Mouse (Mus musculus): ENCODE results near the gene Gm48551. TPM values are rescaled to one million over a fixed set of nuclear protein-coding genes. Genes with fewer than 3 reads are reported as not detected.

Gm48551 gene
- polyA plus RNA-seq, 1 experiment from 2014 or later: 1.1 TPM

DNA sequence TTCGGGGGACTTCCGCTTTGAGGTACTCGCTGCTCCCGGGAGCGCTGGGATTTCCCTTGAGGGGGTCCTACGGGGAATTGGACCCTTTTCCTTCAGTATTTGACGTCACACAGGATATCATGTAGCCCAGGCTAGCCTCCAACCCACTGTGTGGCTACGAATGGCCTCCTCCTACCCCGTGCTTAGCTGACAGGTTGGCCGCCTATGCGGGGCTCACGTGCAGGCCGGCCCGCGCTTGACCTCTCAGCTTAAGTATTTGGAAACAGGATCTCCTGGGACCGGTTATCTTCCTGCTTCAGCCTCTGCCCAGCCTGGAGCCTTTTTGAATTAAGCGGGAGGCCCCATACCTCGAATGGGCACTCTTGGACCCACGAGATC is 328 bp downstream of the Gm48551 start:
- Histone ChIP-seq H3K4me1 (replicated peaks; ENCODE audit: control insufficient read depth, insufficient read depth) (peaks cover 10% of the 10 kb centered on the region; the same call in 1 of the 2 replicates), H3K36me3 (ENCODE audit: control insufficient read depth, insufficient read depth, low read length) (peaks cover 15% of the 10 kb centered on the region; the same call in 1 of the 2 replicates), H3K27ac (replicated peaks) (peak overlapping the region; percentile 95), H3K4me2 (replicated peaks; ENCODE audit: low read depth) (peak overlapping the region; percentile 89), H3K4me3 (ENCODE audit: low read depth, low read length) (peak overlapping the region; percentile 86), H3K9me3 (ENCODE audit: control insufficient read depth, low read length) (no peaks in the 10 kb centered on the region), H3K27me3 (ENCODE audit: control insufficient read depth, insufficient read depth, low read length) (no peaks in the 10 kb centered on the region), H3K9ac (ENCODE audit: low read length) (peak overlapping the region; percentile 92)
- TF ChIP-seq CTCF (IDR thresholded peaks at IDR 0.05; ENCODE audit: low read depth) (no peak), EP300 (optimal IDR thresholded peaks at IDR 0.05) (no peak)
- WGBS: 0% methylated on average over 19 of the region's 19 CpGs
- ATAC-seq (ENCODE audit: low FRiP score, low TSS enrichment) (peak; percentile 25), DNase-seq (ENCODE audit: low spot score) (peak; percentile 55)

DNA sequence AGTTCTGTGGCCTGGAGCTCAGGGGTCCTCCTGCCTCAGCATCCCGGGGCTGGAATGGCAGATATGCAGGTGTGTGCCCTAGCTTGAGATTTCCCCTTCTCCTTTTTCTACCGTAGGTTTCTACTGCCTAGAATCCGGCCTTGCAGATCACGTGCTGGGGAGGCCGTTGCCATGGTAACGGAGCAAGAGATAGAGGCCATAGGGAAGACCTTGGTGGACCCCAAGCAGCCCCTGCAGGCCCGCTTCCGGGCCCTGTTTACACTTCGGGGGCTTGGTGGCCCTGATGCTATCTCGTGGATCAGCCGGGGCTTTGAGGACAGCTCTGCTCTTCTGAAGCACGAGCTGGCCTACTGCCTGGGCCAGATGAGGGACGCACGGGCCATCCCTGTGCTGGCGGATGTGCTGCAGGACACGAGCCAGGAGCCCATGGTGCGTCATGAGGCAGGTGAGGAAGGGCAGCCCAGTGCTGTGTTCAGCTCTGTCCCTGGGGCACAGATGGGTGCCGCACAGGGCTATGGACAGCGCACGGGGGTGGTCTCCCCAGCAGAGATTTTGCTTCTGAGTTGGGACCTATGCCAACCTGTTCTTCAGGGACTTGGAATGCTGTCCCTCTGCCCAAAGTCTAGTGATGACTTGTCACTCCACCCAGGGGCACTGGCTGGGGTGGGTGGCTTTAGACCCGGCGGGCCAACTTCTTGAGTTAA is 1.5 kb downstream of the Gm48551 start:
- no peak for TF ChIP-seq EP300 (optimal IDR thresholded peaks at IDR 0.05)
- no peak for TF ChIP-seq CTCF (IDR thresholded peaks at IDR 0.05; ENCODE audit: low read depth)
- H3K27me3 ChIP-seq (ENCODE audit: control insufficient read depth, insufficient read depth, low read length): no peaks in the 10 kb centered on the region
- ATAC-seq (ENCODE audit: low FRiP score, low TSS enrichment) (no peak), DNase-seq (ENCODE audit: low spot score) (no peak)
- H3K9ac ChIP-seq (ENCODE audit: low read length): 0 out of 2 replicates have a peak overlapping the region, but pooled peaks have one; percentile 8
- H3K9me3 ChIP-seq (ENCODE audit: control insufficient read depth, low read length): no peaks in the 10 kb centered on the region
- H3K4me1 ChIP-seq (replicated peaks; ENCODE audit: control insufficient read depth, insufficient read depth): peaks cover 11% of the 10 kb centered on the region; the same call in 1 of the 2 replicates
- whole genome bisulfite sequencing: 74% methylated on average over 22 of the region's 22 CpGs
- no peak overlapping the region; the same call in 1 of the 2 replicates for H3K4me3 ChIP-seq (ENCODE audit: low read depth, low read length)
- peaks cover 15% of the 10 kb centered on the region; the same call in 1 of the 2 replicates for H3K36me3 ChIP-seq (ENCODE audit: control insufficient read depth, insufficient read depth, low read length)
- no peak overlapping the region for H3K27ac ChIP-seq (replicated peaks)
- no peak overlapping the region for H3K4me2 ChIP-seq (replicated peaks; ENCODE audit: low read depth)

DNA sequence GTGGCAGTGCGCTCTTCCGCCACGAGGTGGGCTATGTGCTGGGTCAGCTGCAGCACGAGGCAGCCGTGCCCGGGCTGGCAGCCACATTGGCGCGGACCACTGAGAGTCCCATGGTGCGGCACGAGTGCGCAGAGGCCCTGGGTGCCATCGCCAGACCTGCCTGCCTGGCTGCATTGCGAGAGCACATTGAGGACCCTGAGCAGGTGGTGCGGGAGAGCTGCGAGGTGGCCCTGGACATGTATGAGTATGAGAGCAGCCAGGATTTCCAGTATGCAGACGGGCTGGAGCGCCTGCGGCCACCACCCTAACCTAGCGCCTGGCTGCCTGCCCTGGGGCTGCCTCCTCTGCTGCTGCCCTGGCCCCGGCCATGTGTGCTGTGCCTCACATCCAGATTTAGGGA is 3.5 kb downstream of the Gm48551 start:
- H3K9ac ChIP-seq (ENCODE audit: low read length): no peak overlapping the region
- H3K4me1 ChIP-seq (replicated peaks; ENCODE audit: control insufficient read depth, insufficient read depth): peaks cover 11% of the 10 kb centered on the region; the same call in 1 of the 2 replicates
- H3K4me2 ChIP-seq (replicated peaks; ENCODE audit: low read depth): no peak overlapping the region
- no peak for DNase-seq (ENCODE audit: low spot score)
- ATAC-seq (ENCODE audit: low FRiP score, low TSS enrichment): no peak
- peaks cover 15% of the 10 kb centered on the region; the same call in 1 of the 2 replicates for H3K36me3 ChIP-seq (ENCODE audit: control insufficient read depth, insufficient read depth, low read length)
- WGBS: 94% methylated on average over 20 of the region's 20 CpGs
- no peak overlapping the region for H3K27ac ChIP-seq (replicated peaks)
- no peak overlapping the region for H3K4me3 ChIP-seq (ENCODE audit: low read depth, low read length)
- no peak for TF ChIP-seq CTCF (IDR thresholded peaks at IDR 0.05; ENCODE audit: low read depth)
- no peak for TF ChIP-seq EP300 (optimal IDR thresholded peaks at IDR 0.05)
- no peaks in the 10 kb centered on the region for H3K27me3 ChIP-seq (ENCODE audit: control insufficient read depth, insufficient read depth, low read length)
- no peaks in the 10 kb centered on the region for H3K9me3 ChIP-seq (ENCODE audit: control insufficient read depth, low read length)

DNA sequence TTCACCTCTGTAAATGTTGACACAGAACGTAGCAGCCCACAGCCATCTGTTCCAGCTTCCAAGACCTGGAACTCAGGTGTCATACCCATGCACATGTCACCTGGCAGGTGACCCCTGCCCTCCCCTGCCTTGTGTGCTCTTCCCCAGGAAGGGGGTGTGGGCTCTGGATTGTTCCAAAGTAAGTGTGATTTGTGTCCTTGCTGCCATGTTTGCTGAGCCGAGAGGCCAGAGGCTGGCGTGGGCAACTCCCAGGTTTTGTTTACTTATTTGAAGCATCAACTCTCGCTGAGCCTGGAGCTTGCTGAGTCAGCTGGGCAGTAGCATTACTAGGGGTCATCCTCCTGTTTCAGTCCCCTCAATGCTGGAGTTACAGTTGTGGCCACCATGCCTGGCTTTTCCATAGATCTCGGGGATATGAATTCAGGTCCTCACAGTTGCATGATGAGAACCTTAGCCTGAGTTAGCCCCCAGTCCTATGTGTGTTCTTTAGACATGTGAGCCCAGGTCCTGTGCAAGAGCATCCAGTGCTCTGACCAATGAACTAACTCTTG is 4.3 kb downstream of the Gm48551 start, which contains the start of gene Gm48552:
TSS of gene Gm48552 (plus strand) at position 501 of the 551 bp plus-strand sequence.
- Histone ChIP-seq H3K27ac (replicated peaks) (peak within 1 kb of the TSS; percentile 24; the same call in 1 of the 2 replicates), H3K4me1 (replicated peaks; ENCODE audit: control insufficient read depth, insufficient read depth) (peaks cover 12% of the 10 kb centered on the region), H3K36me3 (ENCODE audit: control insufficient read depth, insufficient read depth, low read length) (peaks cover 15% of the 10 kb centered on the region; the same call in 1 of the 2 replicates), H3K4me2 (replicated peaks; ENCODE audit: low read depth) (no peak within 1 kb of the TSS), H3K27me3 (ENCODE audit: control insufficient read depth, insufficient read depth, low read length) (no peaks in the 10 kb centered on the region), H3K9me3 (ENCODE audit: control insufficient read depth, low read length) (no peaks in the 10 kb centered on the region), H3K4me3 (ENCODE audit: low read depth, low read length) (no peak within 1 kb of the TSS), H3K9ac (ENCODE audit: low read length) (peak within 1 kb of the TSS; percentile 31; the same call in 1 of the 2 replicates)
- TF ChIP-seq EP300 (optimal IDR thresholded peaks at IDR 0.05) (no peak), CTCF (IDR thresholded peaks at IDR 0.05; ENCODE audit: low read depth) (no peak)
- DNase-seq (ENCODE audit: low spot score) (peak; percentile 70), ATAC-seq (ENCODE audit: low FRiP score, low TSS enrichment) (peak; percentile 5; the same call in 1 of the 2 replicates)
- WGBS: 52% methylated on average over 5 of the region's 5 CpGs

DNA sequence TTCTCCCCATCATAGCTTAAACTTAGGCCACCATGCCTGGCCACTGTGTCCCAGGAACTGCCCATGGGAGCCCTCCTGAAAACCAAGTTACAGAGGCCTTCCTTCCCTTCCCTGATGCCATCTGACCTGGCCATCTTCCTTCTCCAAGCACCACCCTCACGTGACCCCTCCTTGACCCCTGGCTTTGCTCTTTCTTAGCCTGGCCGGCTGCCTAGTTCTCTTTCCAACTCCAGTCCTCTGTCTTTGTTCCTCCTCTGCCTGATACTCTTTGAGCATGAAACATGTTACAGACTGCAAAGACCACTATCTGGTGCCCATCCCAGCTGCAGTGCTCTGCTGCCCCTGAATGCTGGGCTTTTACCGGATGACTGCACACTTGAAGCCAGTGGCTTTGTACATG is 5.1 kb downstream of the Gm48551 start:
- WGBS: 42% methylated on average over 3 of the region's 3 CpGs
- Histone ChIP-seq H3K36me3 (ENCODE audit: control insufficient read depth, insufficient read depth, low read length) (peaks cover 15% of the 10 kb centered on the region; the same call in 1 of the 2 replicates), H3K9ac (ENCODE audit: low read length) (peak overlapping the region; percentile 31; the same call in 1 of the 2 replicates)

More for the DNA sequence above, 5.1 kb downstream of the Gm48551 start:
- H3K4me1 ChIP-seq (replicated peaks; ENCODE audit: control insufficient read depth, insufficient read depth): peaks cover 13% of the 10 kb centered on the region
- no peak for ATAC-seq (ENCODE audit: low FRiP score, low TSS enrichment)
- no peak overlapping the region for H3K4me3 ChIP-seq (ENCODE audit: low read depth, low read length)
- H3K27ac ChIP-seq (replicated peaks): 0 out of 2 replicates have a peak overlapping the region, but pooled peaks have one; percentile 24
- DNase-seq (ENCODE audit: low spot score): no peak
- no peaks in the 10 kb centered on the region for H3K9me3 ChIP-seq (ENCODE audit: control insufficient read depth, low read length)
- no peak for TF ChIP-seq CTCF (IDR thresholded peaks at IDR 0.05; ENCODE audit: low read depth)
- no peak for TF ChIP-seq EP300 (optimal IDR thresholded peaks at IDR 0.05)
- no peak overlapping the region for H3K4me2 ChIP-seq (replicated peaks; ENCODE audit: low read depth)
- no peaks in the 10 kb centered on the region for H3K27me3 ChIP-seq (ENCODE audit: control insufficient read depth, insufficient read depth, low read length)
